Mouse (Mus musculus): ENCODE measurements around the gene Myl9. TPM values are rescaled to one million over a fixed set of nuclear protein-coding genes. Genes with fewer than 3 reads are reported as not detected.

Myl9 gene
- total RNA-seq (2023): under 1 TPM in 1 of 2 experiments, not detected in 1; 0.46 TPM

GRCm38 (mm10) chr2:156774738-156775454 lies at the start of gene Myl9:
Gene Myl9 (plus strand): TSS chr2:156775420.

Other genes starting within 250 kb of the Myl9 start
- 10 to 100 TPM; 11.7 to 12.5 TPM for gene Aar2, start 227.8 kb upstream of the Myl9 start, total RNA-seq (2023)
- gene Dlgap4, start 161.7 kb upstream of the Myl9 start, total RNA-seq (2023): 10 to 100 TPM; 65.3 to 76.8 TPM
- 10 to 100 TPM in 1 of 2 experiments, 1 to 10 TPM in 1; 8.0 to 10.5 TPM for gene Tgif2, start 64.6 kb downstream of the Myl9 start, total RNA-seq (2023)
- gene 4930518I15Rik, start 82.5 kb downstream of the Myl9 start, total RNA-seq (2023): 1 to 10 TPM; 3.3 to 4.6 TPM
- 100 to 1,000 TPM; 281 to 290 TPM for gene Rab5if, start 87.7 kb downstream of the Myl9 start, total RNA-seq (2023)
- under 1 TPM; 0.15 to 0.18 TPM for gene Sla2, start 111.8 kb downstream of the Myl9 start, total RNA-seq (2023)
- gene Ndrg3, start 216.6 kb downstream of the Myl9 start, total RNA-seq (2023): 10 to 100 TPM; 13.0 to 19.5 TPM
- gene Dsn1, start 231.7 kb downstream of the Myl9 start, total RNA-seq (2023): 10 to 100 TPM; 24.9 to 31.4 TPM